Mouse (Mus musculus) CD8-positive naive resting alpha-beta T cell, adult 2 months (primary cell): ENCODE measurements at regions not wholly inside any gene's neighbourhood (a gene's known extent, or its start where the extent isn't known, plus 50 kb on each side); places are given as distances from the start of the nearest gene placed in this dataset.
A peak's percentile ranks its signal among the peaks of the same experiment; 100 is the strongest.

Experiments
- DNase-seq, 2 experiments: peaks; one replicate each; pipeline ENCODE4 v3.0.0; 2022; ENCODE audit warnings: low read depth in 2 of 2, low spot score in 2 of 2

GRCm38 (mm10) chr2:169450801-169451200 is 136.7 kb downstream of the Gm11011 start:
- no peak for DNase-seq

GRCm38 (mm10) chr2:169447495-169448280 is 139.9 kb downstream of the Gm11011 start:
- DNase-seq = no peak

GRCm38 (mm10) chr2:169445877-169446276 is 141.7 kb downstream of the Gm11011 start:
- no peak for DNase-seq

- DNase-seq = no peak
Measured at GRCm38 (mm10) chr2:169445371-169445770, 142.2 kb downstream of the Gm11011 start.

GRCm38 (mm10) chr2:169443271-169443670 is 144.3 kb downstream of the Gm11011 start:
- no peak for DNase-seq

GRCm38 (mm10) chr2:169431516-169431915 is 156.0 kb downstream of the Gm11011 start:
- no peak for DNase-seq

- DNase-seq = no peak
Measured at GRCm38 (mm10) chr2:169429411-169429810, 158.1 kb downstream of the Gm11011 start.

- DNase-seq = no peak
Measured at GRCm38 (mm10) chr2:169424166-169424920, 163.2 kb downstream of the Gm11011 start.

GRCm38 (mm10) chr2:169412361-169412760 is 175.2 kb downstream of the Gm11011 start:
- DNase-seq = no peak

GRCm38 (mm10) chr2:169410080-169410479 is 177.5 kb downstream of the Gm11011 start:
- no peak for DNase-seq

GRCm38 (mm10) chr2:169404908-169405690 is 182.4 kb downstream of the Gm11011 start:
- no peak for DNase-seq

- DNase-seq = no peak
Measured at GRCm38 (mm10) chr2:169397758-169398157, 189.8 kb downstream of the Gm11011 start.

GRCm38 (mm10) chr2:169397013-169397412 is 190.5 kb downstream of the Gm11011 start:
- DNase-seq = no peak

GRCm38 (mm10) chr2:169396294-169396693 is 191.3 kb downstream of the Gm11011 start:
- DNase-seq = no peak

GRCm38 (mm10) chr2:169389611-169390010 is 197.9 kb downstream of the Gm11011 start:
- no peak for DNase-seq

GRCm38 (mm10) chr2:169388569-169388968 is 199.0 kb downstream of the Gm11011 start:
- no peak for DNase-seq

GRCm38 (mm10) chr2:169387765-169388518 is 199.6 kb downstream of the Gm11011 start:
- no peak for DNase-seq

GRCm38 (mm10) chr2:169383701-169384100 is 203.8 kb downstream of the Gm11011 start:
- DNase-seq = no peak

GRCm38 (mm10) chr2:169373069-169373468 is 214.5 kb downstream of the Gm11011 start:
- DNase-seq = no peak

- DNase-seq = no peak
Measured at GRCm38 (mm10) chr2:169365046-169365445, 222.5 kb downstream of the Gm11011 start.

- DNase-seq = peak in 1 of 2 experiments; percentile 12
Measured at GRCm38 (mm10) chr2:169360272-169360671, 227.3 kb downstream of the Gm11011 start.
